Mouse (Mus musculus) midbrain, embryonic 11.5 days (tissue): ENCODE data around the gene 1700019D03Rik. TPM values are rescaled to one million over a fixed set of nuclear protein-coding genes. Genes with fewer than 3 reads are reported as not detected.

Experiments used
- ATAC-seq: fragments of 200-750 bp; cut with Nextera tagmentation; 2 replicates; pipeline ENCODE4 v1.8.0; 2017; ENCODE audit warnings: moderate TSS enrichment, moderate library complexity; ENCODE audit not compliant: low FRiP score
- DNase-seq: peaks from one replicate; pipeline ENCODE4 v3.0.0; 2015; ENCODE audit warnings: low spot score; ENCODE audit errors: missing footprints
- H3K27ac ChIP-seq: fragments of 300-500 bp; sonication (generic); 2 replicates; pipeline ENCODE4 v1.5.1; 2014; ENCODE audit warnings: low read depth, low read length
- H3K27me3 ChIP-seq: fragments of 300-500 bp; sonication (generic); 2 replicates; pipeline ENCODE4 v1.6.1; 2014; ENCODE audit warnings: mild to moderate bottlenecking, low read length, moderate library complexity, mixed read lengths; ENCODE audit not compliant: control insufficient read depth, insufficient read depth
- H3K36me3 ChIP-seq: fragments of 300-500 bp; sonication (generic); 2 replicates; pipeline ENCODE4 v1.6.1; 2014; ENCODE audit warnings: mild to moderate bottlenecking, low read length, moderate library complexity, mixed read lengths; ENCODE audit not compliant: control insufficient read depth, insufficient read depth
- H3K4me1 ChIP-seq: fragments of 300-500 bp; sonication (generic); 2 replicates; pipeline ENCODE4 v1.6.1; 2014; ENCODE audit warnings: low read length; ENCODE audit not compliant: control insufficient read depth, insufficient read depth
- H3K4me2 ChIP-seq: fragments of 300-500 bp; sonication (generic); 2 replicates; pipeline ENCODE4 v1.6.1; 2014; ENCODE audit warnings: mild to moderate bottlenecking, moderate library complexity
- H3K4me3 ChIP-seq: fragments of 300-500 bp; sonication (generic); 2 replicates; pipeline ENCODE4 v1.5.1; 2014; ENCODE audit warnings: low read depth, low read length
- H3K9ac ChIP-seq: fragments of 300-500 bp; sonication (generic); 2 replicates; pipeline ENCODE4 v1.6.1; 2014; ENCODE audit warnings: low read length
- H3K9me3 ChIP-seq: fragments of 300-500 bp; sonication (generic); 2 replicates; pipeline ENCODE4 v1.6.1; 2016; ENCODE audit warnings: low read length; ENCODE audit not compliant: control insufficient read depth
- WGBS: fragments of 180-500 bp; shearing (Covaris S2); extraction: QIAGEN DNeasy Blood & Tissue Kit; methylation state at CpG from one replicate; pipeline ENCODE4 v1.1.7; 2014; 5-methylcytosine and 5-hydroxymethylcytosine counted together
- polyA plus RNA-seq: library from polyadenylated mRNA; unstranded; fragments of >200 nt; fragmentation: Nextera tagmentation; extraction: Ambion mirVana; gene quantifications from 2 replicates; pipeline ENCODE4 v1.2.1, GENCODE M21; 2014

1700019D03Rik gene
- polyA plus RNA-seq, 1 experiment from 2014 or later = 3.3 TPM

DNA sequence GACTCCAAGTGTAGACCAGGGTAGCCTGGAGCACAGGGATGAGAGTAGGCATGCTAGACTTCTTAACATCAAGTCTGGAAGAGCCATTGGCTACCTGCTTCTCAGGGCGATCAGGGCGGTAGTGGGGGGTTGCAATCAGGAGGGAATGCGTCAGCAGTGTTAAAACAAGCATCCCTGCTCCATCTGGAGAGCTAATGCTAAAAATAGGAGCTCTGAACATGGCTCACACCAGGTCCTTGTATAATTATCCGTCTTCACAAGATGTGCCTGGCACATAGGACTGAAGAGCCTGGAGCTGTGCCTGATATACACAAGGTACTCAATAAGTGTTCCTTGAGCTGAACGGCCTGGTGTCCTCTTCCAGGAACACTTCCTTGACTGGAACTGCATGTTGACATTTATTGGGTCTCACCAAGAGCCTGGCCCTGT is 17.5 kb upstream of the 1700019D03Rik start:
- DNase-seq (no peak), ATAC-seq (no peak)
- Histone ChIP-seq H3K9me3 (no peaks in the 10 kb centered on the region), H3K4me1 (no peaks in the 10 kb centered on the region), H3K4me2 (no peak overlapping the region), H3K27me3 (no peaks in the 10 kb centered on the region), H3K4me3 (no peak overlapping the region), H3K9ac (no peak overlapping the region), H3K36me3 (no peaks in the 10 kb centered on the region), H3K27ac (no peak overlapping the region)
- 87% methylated on average over 5 of the region's 5 CpGs for WGBS

DNA sequence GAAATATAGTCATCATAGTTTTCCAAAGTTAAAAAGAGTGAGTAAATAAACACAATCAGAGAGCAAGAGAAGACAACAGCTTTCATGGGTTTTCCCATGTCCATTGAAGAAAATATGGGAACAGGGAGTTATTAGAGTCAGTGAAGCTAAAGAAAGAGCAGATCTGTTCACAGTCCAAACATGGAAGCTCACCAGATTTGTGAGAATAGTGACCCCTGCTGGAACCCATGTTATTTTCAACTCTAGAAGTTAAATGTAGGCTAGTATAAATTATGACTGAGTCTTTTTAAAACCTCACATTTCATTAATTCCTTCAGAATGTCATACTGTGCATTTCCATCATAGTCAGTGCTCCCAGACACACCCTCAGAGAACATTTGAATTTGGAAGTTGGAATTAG is 12.6 kb upstream of the 1700019D03Rik start:
- no peak for DNase-seq

GRCm38 (mm10) chr1:53018746-53019505 is 1.1 kb downstream of the 1700019D03Rik start:
- Histone ChIP-seq H3K27me3 (no peaks in the 10 kb centered on the region), H3K9me3 (no peaks in the 10 kb centered on the region), H3K4me1 (no peaks in the 10 kb centered on the region), H3K27ac (no peak overlapping the region), H3K36me3 (no peaks in the 10 kb centered on the region), H3K9ac (no peak overlapping the region), H3K4me3 (no peak overlapping the region), H3K4me2 (no peak overlapping the region)
- DNase-seq (no peak), ATAC-seq (no peak)
- WGBS = 74% methylated on average over 3 of the region's 3 CpGs

More for the DNA sequence above, 12.6 kb upstream of the 1700019D03Rik start:
- no peak for ATAC-seq
- Histone ChIP-seq H3K4me1 (no peaks in the 10 kb centered on the region), H3K27me3 (no peaks in the 10 kb centered on the region), H3K9me3 (no peaks in the 10 kb centered on the region), H3K36me3 (no peaks in the 10 kb centered on the region), H3K4me3 (no peak overlapping the region), H3K9ac (no peak overlapping the region), H3K4me2 (no peak overlapping the region), H3K27ac (no peak overlapping the region)

DNA sequence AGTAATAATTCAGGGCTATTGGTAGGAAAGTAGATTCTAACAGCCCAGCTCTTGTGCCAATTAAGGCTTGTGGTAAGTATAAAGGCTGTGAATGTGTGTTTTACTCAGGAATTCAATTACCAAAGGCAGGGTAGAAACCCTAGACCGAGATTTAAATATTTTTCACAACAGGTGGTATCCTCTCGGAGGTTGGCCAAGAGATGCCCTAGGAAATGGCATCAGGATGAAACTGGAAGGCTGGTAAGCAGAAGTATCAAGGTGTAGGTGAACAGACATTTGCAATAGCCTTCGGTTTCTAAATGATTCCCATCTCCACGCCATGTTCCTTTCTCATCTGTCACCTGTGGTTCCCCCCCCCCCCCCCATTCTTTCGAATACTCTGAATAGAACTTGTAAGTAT is 4.4 kb downstream of the 1700019D03Rik start:
- H3K36me3 ChIP-seq = no peaks in the 10 kb centered on the region
- H3K9me3 ChIP-seq = no peaks in the 10 kb centered on the region
- H3K4me1 ChIP-seq = no peaks in the 10 kb centered on the region
- no peak for ATAC-seq
- no peaks in the 10 kb centered on the region for H3K27me3 ChIP-seq
- 70% methylated on average over 5 of the region's 5 CpGs for WGBS
- H3K9ac ChIP-seq = no peak overlapping the region
- no peak overlapping the region for H3K4me3 ChIP-seq
- no peak for DNase-seq
- H3K4me2 ChIP-seq = no peak overlapping the region
- H3K27ac ChIP-seq = no peak overlapping the region

DNA sequence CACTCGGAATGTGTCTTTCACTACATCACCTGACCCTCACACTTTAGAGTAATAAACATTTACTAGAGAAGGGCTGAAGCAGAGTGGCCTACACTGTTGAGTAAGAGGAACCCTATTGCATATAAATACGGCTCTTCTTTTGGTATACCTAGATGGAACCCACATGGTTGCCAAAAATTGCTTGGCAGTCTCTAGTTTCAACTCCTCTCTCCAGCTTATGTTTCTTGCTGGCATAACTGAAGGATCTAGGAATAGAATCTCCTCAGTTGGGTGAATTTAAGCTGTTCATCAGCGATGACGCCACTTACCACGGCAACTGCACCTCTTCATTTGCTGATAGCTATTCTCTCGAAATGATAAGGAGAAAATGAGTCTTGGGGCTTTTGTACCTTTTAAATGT is 5.3 kb downstream of the 1700019D03Rik start:
- Histone ChIP-seq H3K9me3 (no peaks in the 10 kb centered on the region), H3K36me3 (no peaks in the 10 kb centered on the region), H3K4me2 (no peak overlapping the region), H3K4me1 (no peaks in the 10 kb centered on the region), H3K27ac (no peak overlapping the region), H3K4me3 (no peak overlapping the region), H3K27me3 (no peaks in the 10 kb centered on the region), H3K9ac (no peak overlapping the region)
- DNase-seq (no peak), ATAC-seq (no peak)
- 92% methylated on average over 6 of the region's 6 CpGs for WGBS

DNA sequence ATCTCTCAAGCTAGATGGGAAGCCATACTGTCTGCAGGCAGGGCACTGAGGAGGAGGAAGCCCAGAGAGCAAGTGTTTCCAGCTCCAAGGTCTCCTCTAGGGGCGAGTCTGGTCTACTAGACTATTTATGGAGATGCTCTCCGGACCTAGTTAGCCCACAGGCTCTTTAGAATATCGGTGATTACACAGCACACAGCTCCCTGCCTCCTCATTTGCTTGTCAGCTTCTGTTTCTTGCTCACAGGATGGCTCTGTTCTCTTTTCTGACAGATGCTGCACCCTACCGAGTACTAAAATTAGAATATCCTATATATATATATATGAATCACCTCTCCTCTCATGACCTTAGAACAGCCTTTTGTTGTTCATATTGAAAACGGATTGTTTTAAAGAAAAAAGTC is 33.3 kb downstream of the 1700019D03Rik start:
- ATAC-seq = no peak
- no peak overlapping the region for H3K9ac ChIP-seq
- no peak overlapping the region for H3K4me2 ChIP-seq
- H3K4me3 ChIP-seq = no peak overlapping the region
- H3K9me3 ChIP-seq = no peaks in the 10 kb centered on the region
- no peaks in the 10 kb centered on the region for H3K27me3 ChIP-seq
- no peaks in the 10 kb centered on the region for H3K4me1 ChIP-seq
- no peak overlapping the region for H3K27ac ChIP-seq
- no peaks in the 10 kb centered on the region for H3K36me3 ChIP-seq
- DNase-seq = no peak
- WGBS = 79% methylated on average over 5 of the region's 5 CpGs

GRCm38 (mm10) chr1:52973198-52973597 is 46.8 kb downstream of the 1700019D03Rik start:
- Histone ChIP-seq H3K4me1 (no peaks in the 10 kb centered on the region), H3K9me3 (no peaks in the 10 kb centered on the region), H3K27me3 (no peaks in the 10 kb centered on the region), H3K4me3 (no peak overlapping the region), H3K27ac (no peak overlapping the region), H3K9ac (no peak overlapping the region), H3K4me2 (no peak overlapping the region), H3K36me3 (no peaks in the 10 kb centered on the region)
- DNase-seq (no peak), ATAC-seq (no peak)
- WGBS = 88% methylated on average over 5 of the region's 5 CpGs

DNA sequence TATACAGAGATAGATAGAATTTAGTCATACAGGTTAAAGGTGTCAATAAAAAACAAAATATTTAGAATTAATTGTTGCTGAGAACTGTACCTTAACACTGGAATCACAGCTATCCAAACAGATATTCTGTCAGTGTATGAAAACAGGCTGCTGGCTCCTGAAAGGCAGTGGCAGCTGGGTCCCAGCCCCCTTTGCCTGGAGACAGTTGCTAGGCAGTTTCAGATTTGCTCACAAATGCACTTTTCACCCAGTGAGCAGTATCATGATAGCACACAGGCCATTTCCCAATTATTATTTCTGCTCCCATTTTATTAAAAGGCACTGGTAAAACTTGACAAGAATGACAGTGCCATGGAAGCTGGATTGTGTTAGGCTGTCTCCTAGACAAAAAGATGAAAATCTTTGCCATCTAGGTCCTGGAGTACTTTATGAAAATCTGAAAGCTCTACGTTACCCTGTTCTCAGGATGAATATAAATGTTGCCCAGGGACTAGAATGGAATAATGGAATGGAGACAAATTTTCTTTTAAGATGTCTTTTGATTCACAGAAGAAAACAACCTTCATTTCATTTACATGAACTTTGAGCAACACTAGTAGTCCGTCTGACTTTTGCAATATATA is 48.0 kb downstream of the 1700019D03Rik start:
- no peaks in the 10 kb centered on the region for H3K27me3 ChIP-seq
- no peak overlapping the region for H3K4me3 ChIP-seq
- no peak overlapping the region for H3K4me2 ChIP-seq
- peak; percentile 75 for ATAC-seq
- H3K36me3 ChIP-seq = no peaks in the 10 kb centered on the region
- H3K9ac ChIP-seq = no peak overlapping the region
- 80% methylated on average over 2 of the region's 2 CpGs for WGBS
- peak; percentile 64 for DNase-seq
- H3K4me1 ChIP-seq = no peaks in the 10 kb centered on the region
- H3K9me3 ChIP-seq = no peaks in the 10 kb centered on the region
- no peak overlapping the region for H3K27ac ChIP-seq

GRCm38 (mm10) chr1:52964581-52964980 is 55.4 kb downstream of the 1700019D03Rik start:
- WGBS = 76% methylated on average over 8 of the region's 8 CpGs
- no peak overlapping the region for H3K9ac ChIP-seq
- no peak overlapping the region for H3K27ac ChIP-seq
- no peak overlapping the region for H3K4me3 ChIP-seq
- no peak overlapping the region for H3K4me2 ChIP-seq
- DNase-seq = peak; percentile 75
- H3K27me3 ChIP-seq = no peaks in the 10 kb centered on the region
- no peaks in the 10 kb centered on the region for H3K36me3 ChIP-seq
- no peaks in the 10 kb centered on the region for H3K9me3 ChIP-seq
- H3K4me1 ChIP-seq = no peaks in the 10 kb centered on the region
- 0 out of 2 replicates have a peak, but pooled peaks have one; percentile 46 for ATAC-seq
